Mouse (Mus musculus): ENCODE results near the gene Igfbp6. TPM values are rescaled to one million over a fixed set of nuclear protein-coding genes. Genes with fewer than 3 reads are reported as not detected.

The Igfbp6 gene
- total RNA-seq, 2 experiments from 2014 or later: 11.9 to 13.5 TPM

DNA sequence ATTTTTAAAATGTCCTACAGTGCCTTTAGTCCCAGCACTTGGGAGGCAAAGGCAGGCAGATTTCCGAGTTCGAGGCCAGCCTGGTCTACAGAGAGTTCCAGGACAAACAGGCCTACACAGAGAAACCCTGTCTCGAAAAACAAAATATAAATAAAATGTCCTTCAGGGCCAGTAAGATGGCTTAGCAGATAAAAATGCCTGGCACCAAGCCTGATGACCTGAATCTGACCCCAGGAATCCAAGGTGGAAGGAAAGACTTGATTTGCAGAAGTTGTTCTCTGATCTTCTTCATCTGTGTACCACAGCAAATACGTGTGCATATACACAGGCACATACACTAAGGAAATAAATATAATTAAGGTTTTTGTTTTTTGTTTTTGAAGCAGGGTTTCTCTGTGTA is 51.2 kb downstream of the Igfbp6 start:
- intact Hi-C loops (cut with DNase I): no loop called here
- no peak for DNase-seq (ENCODE audit: low spot score in 2 of 2)

DNA sequence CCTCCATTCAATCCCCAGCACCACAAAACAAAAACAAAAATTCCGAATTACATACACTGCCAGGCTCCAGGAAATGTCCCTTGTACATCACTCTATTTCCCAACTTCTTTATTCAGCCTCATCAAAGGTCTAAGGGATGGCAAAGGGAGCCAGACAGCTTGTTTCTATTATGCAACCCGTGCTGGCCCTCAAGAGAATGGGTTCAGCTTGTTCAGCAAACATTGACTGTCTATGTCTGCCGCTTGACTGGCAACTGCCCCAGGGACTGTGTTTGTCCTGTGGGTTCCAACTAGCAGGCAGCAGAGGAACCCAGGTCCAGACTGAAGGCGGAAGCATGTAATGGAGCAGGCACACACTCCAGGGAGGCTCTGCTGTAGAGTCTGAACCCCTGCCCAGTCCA is 54.7 kb downstream of the Igfbp6 start:
- no peak for DNase-seq (ENCODE audit: low spot score in 2 of 2)
- intact Hi-C loops (cut with DNase I): no loop called here

Other genes with a start within 250 kb of the Igfbp6 start
- not detected for gene Krt4, start 219.6 kb upstream of the Igfbp6 start, total RNA-seq (2021)
- not detected for gene Krt79, start 204.0 kb upstream of the Igfbp6 start, total RNA-seq (2021)
- not detected for gene Krt78, start 190.1 kb upstream of the Igfbp6 start, total RNA-seq (2021)
- not detected for gene Krt8, start 139.9 kb upstream of the Igfbp6 start, total RNA-seq (2021)
- gene Krt18, start 116.2 kb upstream of the Igfbp6 start, total RNA-seq (2021): under 1 TPM; 0.24 to 0.85 TPM
- 100 to 1,000 TPM; 167 to 168 TPM for gene Eif4b, start 70.6 kb upstream of the Igfbp6 start, total RNA-seq (2021)
- 10 to 100 TPM; 14.4 to 18.5 TPM for gene Tns2, start 43.9 kb upstream of the Igfbp6 start, total RNA-seq (2021)
- 100 to 1,000 TPM; 143 to 152 TPM for gene Spryd3, start 8.1 kb upstream of the Igfbp6 start, total RNA-seq (2021)
- gene Soat2, start 6.2 kb downstream of the Igfbp6 start, total RNA-seq (2021): not detected
- 10 to 100 TPM; 55.2 to 61.6 TPM for gene Zfp740, start 58.9 kb downstream of the Igfbp6 start, total RNA-seq (2021)
- gene Csad, start 60.4 kb downstream of the Igfbp6 start, total RNA-seq (2021): 10 to 100 TPM; 29.7 to 30.4 TPM
- 1 to 10 TPM in 1 of 2 experiments, under 1 TPM in 1; 0.99 to 1.2 TPM for gene Itgb7, start 87.6 kb downstream of the Igfbp6 start, total RNA-seq (2021)
- 1 to 10 TPM; 8.3 to 9.4 TPM for gene Rarg, start 113.2 kb downstream of the Igfbp6 start, total RNA-seq (2021)
- gene Gm9918, start 126.2 kb downstream of the Igfbp6 start, total RNA-seq (2021): not detected
- gene Mfsd5, start 135.1 kb downstream of the Igfbp6 start, total RNA-seq (2021): 10 to 100 TPM; 36.8 to 40.6 TPM
- gene Espl1, start 151.9 kb downstream of the Igfbp6 start, total RNA-seq (2021): 1 to 10 TPM; 1.8 to 2.3 TPM
- 100 to 1,000 TPM; 313 to 315 TPM for gene Pfdn5, start 181.8 kb downstream of the Igfbp6 start, total RNA-seq (2021)
- gene Myg1, start 187.3 kb downstream of the Igfbp6 start, total RNA-seq (2021): 10 to 100 TPM; 48.2 to 51.4 TPM
- gene Aaas, start 206.4 kb downstream of the Igfbp6 start, total RNA-seq (2021): 10 to 100 TPM; 17.5 to 18.8 TPM
- gene Sp7, start 222.8 kb downstream of the Igfbp6 start, total RNA-seq (2021): under 1 TPM; 0.26 to 0.53 TPM

All from left cerebral cortex, postnatal 14 days (tissue).